Mouse (Mus musculus) hindbrain, embryonic 13.5 days (tissue): Measurements from ENCODE around the gene Lyrm7. TPM values are rescaled to one million over a fixed set of nuclear protein-coding genes. Genes with fewer than 3 reads are reported as not detected.

Source experiments
- ATAC-seq: fragments of 200-750 bp; cut with Nextera tagmentation; 2 replicates; pipeline ENCODE4 v1.8.0; 2017; ENCODE audit warnings: moderate TSS enrichment; ENCODE audit not compliant: low FRiP score
- H3K27ac ChIP-seq: fragments of 300-500 bp; sonication (generic); 2 replicates; pipeline ENCODE4 v1.5.1; 2015; ENCODE audit warnings: inconsistent platforms, mild to moderate bottlenecking, moderate library complexity
- H3K27me3 ChIP-seq: fragments of 300-500 bp; sonication (generic); 2 replicates; pipeline ENCODE4 v1.6.1; 2015; ENCODE audit warnings: mild to moderate bottlenecking, inconsistent platforms
- H3K36me3 ChIP-seq: fragments of 300-500 bp; sonication (generic); 2 replicates; pipeline ENCODE4 v1.6.1; 2015; ENCODE audit warnings: mild to moderate bottlenecking, inconsistent platforms
- H3K4me1 ChIP-seq: fragments of 300-500 bp; sonication (generic); replicated peaks from 2 replicates; pipeline ENCODE4 v1.6.1; 2015; ENCODE audit warnings: inconsistent platforms
- H3K4me2 ChIP-seq: fragments of 300-500 bp; sonication (generic); 2 replicates; pipeline ENCODE4 v1.6.1; 2015; ENCODE audit warnings: inconsistent platforms, mild to moderate bottlenecking, moderate library complexity
- H3K4me3 ChIP-seq: fragments of 300-500 bp; sonication (generic); 2 replicates; pipeline ENCODE4 v1.5.1; 2015; ENCODE audit warnings: mild to moderate bottlenecking, inconsistent platforms
- H3K9ac ChIP-seq: fragments of 300-500 bp; sonication (generic); 2 replicates; pipeline ENCODE4 v1.6.1; 2015; ENCODE audit warnings: mild to moderate bottlenecking, inconsistent platforms
- H3K9me3 ChIP-seq: fragments of 300-500 bp; sonication (generic); 2 replicates; pipeline ENCODE4 v1.6.1; 2016; ENCODE audit warnings: inconsistent platforms
- WGBS: fragments of 180-500 bp; shearing (Covaris S2); methylation state at CpG from one replicate; pipeline ENCODE4 v1.1.7; 2015; 5-methylcytosine and 5-hydroxymethylcytosine counted together
- polyA plus RNA-seq: library from polyadenylated mRNA; unstranded; fragments of >200 nt; fragmentation: Nextera tagmentation; extraction: Ambion mirVana; gene quantifications from 2 replicates; pipeline ENCODE4 v1.2.1, GENCODE M21; 2015

Lyrm7 gene
- polyA plus RNA-seq, 1 experiment from 2014 or later: 11.7 TPM

DNA sequence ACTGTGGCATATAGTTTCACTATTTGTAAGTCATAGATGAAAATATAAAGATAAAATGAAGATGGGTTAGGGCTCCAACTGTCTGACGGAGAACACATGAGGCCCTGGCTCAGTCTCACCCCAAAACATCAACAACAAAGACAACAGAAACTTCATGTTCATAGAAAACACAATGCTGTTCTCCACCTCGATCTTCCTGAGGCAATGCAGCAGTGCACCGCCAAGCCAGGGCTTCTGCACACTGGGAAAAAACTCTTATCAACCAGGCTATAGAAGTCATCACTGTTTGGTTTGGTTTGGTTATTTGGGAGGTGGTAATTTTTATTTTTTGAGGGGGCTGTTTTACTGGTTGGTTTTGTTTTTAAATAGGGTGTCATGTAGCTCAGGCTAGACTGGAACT is 76.3 kb downstream of the Lyrm7 start:
- no peak overlapping the region for H3K4me3 ChIP-seq
- WGBS: 93% methylated on average over 3 of the region's 3 CpGs
- peaks cover 27% of the 10 kb centered on the region for H3K4me1 ChIP-seq
- no peak for ATAC-seq
- no peaks in the 10 kb centered on the region for H3K27me3 ChIP-seq
- peak overlapping the region; percentile 21; the same call in 1 of the 2 replicates for H3K4me2 ChIP-seq
- no peak overlapping the region for H3K27ac ChIP-seq
- no peaks in the 10 kb centered on the region for H3K36me3 ChIP-seq
- H3K9ac ChIP-seq: no peak overlapping the region
- H3K9me3 ChIP-seq: no peaks in the 10 kb centered on the region

DNA sequence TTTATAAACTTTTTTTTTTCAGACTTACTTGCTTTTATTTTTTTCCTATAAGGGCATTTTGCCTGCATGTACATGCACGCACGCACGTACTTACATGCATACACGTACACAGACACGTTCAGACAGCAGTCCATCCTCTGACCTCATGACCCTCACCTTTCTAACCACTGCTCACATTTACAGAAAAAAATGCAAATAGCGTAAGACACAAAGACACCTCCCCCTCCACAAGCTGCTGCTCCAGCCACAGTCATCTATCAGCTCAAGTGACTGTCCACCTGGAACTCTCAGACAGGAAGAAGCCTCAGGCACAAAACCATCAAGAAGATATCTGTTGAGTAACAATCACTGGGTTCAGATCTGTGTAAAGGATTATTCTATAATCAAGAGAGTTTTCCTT is 78.5 kb downstream of the Lyrm7 start:
- Histone ChIP-seq H3K4me2 (no peak overlapping the region), H3K36me3 (no peaks in the 10 kb centered on the region), H3K4me1 (peaks cover 41% of the 10 kb centered on the region), H3K27me3 (no peaks in the 10 kb centered on the region), H3K9ac (no peak overlapping the region; the same call in 1 of the 2 replicates), H3K27ac (no peak overlapping the region), H3K9me3 (no peaks in the 10 kb centered on the region), H3K4me3 (no peak overlapping the region)
- 76% methylated on average over 6 of the region's 6 CpGs for WGBS
- ATAC-seq: no peak

DNA sequence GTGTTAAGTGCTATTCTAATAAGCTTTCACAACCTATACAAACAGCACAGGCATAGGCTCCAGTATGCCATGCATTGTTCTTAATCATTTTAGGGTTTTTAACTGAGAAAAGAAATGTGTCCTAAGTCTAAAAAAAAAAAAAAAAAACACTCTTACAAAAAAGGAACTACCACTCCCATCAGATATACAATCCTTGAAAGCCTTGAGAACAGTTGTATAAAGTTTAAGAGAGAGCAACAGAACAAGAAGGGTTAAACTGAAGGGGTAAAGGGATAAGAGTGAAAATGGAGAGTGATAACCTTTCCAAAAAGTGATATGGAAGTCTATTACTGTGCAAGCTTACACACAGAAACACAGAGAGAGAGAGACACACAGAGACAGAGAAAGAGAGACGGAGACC is 80.8 kb downstream of the Lyrm7 start:
- Histone ChIP-seq H3K27ac (no peak overlapping the region), H3K4me3 (no peak overlapping the region), H3K4me2 (no peak overlapping the region), H3K9me3 (no peaks in the 10 kb centered on the region), H3K36me3 (no peaks in the 10 kb centered on the region), H3K27me3 (no peaks in the 10 kb centered on the region), H3K9ac (no peak overlapping the region), H3K4me1 (peaks cover 36% of the 10 kb centered on the region)
- ATAC-seq: no peak
- WGBS: 100% methylated on average over 1 of the region's 1 CpGs

DNA sequence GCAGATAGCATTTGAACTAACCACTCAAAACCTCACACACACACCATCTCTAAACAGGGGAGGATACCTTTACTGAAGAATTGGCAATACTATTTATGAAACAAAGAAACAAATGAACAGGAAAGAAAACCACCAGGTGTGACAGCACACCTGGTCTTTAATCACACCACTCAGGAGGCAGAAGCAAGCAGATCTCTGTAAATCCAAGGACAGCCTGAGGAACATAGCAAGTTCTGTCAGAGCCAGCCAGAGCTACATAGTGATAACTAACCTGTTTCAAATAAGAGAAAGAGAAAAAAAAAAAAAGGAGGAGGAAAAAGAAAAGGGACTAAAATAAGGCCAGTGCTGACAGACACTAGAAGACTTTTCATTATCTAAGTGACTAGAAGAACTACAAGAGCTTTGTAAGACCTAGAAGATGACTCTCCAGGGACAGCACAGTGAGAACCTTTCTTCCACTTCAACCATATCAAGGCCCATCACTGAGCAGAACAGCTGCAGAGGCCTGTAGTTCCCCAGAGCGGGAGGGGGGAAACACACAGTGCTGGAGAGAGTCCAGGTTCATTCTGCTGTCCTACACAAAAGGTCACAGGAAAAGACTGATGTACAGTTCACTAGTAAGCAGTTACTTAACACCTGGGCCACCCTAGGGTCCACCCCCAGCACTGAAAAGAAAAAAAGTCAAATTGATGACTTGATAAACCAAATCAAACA is 82.4 kb downstream of the Lyrm7 start:
- H3K4me1 ChIP-seq: peaks cover 22% of the 10 kb centered on the region
- H3K4me2 ChIP-seq: no peak overlapping the region
- H3K9me3 ChIP-seq: no peaks in the 10 kb centered on the region
- no peak overlapping the region for H3K27ac ChIP-seq
- no peaks in the 10 kb centered on the region for H3K36me3 ChIP-seq
- WGBS: 59% methylated on average over 1 of the region's 1 CpGs
- ATAC-seq: no peak
- no peaks in the 10 kb centered on the region for H3K27me3 ChIP-seq
- no peak overlapping the region for H3K9ac ChIP-seq
- H3K4me3 ChIP-seq: no peak overlapping the region

DNA sequence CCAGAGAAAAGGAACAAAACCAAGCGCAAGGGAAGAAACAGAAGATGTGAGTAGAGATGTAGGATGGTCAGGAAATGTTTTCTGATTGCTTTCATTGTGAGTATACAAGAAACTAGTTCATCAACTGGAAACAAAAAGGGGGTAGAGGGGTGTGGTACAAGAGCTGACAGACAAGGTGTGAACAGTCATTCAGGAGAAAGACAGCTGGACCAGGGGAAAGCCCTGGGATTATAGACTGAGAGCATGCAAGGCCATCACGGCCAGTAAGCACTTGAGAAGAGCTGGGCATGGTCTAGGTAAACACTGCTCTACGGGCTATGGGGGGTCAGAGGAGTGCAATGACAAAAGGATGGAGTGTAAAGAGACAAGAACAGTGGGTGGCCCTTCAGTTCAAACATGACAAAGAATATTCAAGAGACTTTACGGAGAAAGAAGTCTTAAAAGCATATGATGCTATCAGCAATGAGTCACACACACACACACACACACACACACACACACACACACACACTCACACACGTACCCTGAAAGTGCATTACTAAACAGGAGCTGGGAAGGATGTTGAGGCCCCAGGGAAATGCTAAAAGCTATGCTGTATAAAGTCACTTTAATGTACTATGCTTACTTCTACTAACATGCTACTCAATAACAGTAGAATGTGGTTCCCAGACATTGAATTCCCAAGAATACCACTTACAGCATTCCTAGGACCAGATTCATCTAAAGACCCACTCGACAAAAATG is 83.2 kb downstream of the Lyrm7 start:
- WGBS: 62% methylated on average over 6 of the region's 6 CpGs
- no peaks in the 10 kb centered on the region for H3K36me3 ChIP-seq

More for the DNA sequence above, 83.2 kb downstream of the Lyrm7 start:
- Histone ChIP-seq H3K4me2 (no peak overlapping the region), H3K27me3 (no peaks in the 10 kb centered on the region), H3K4me3 (no peak overlapping the region), H3K4me1 (peaks cover 25% of the 10 kb centered on the region), H3K27ac (no peak overlapping the region), H3K9me3 (no peaks in the 10 kb centered on the region), H3K9ac (no peak overlapping the region)
- no peak for ATAC-seq

Other genes with a start within 250 kb of the Lyrm7 start
- 162 and 164 TPM in 2 replicates for gene Cdc42se2, start 73.2 kb downstream of the Lyrm7 start, polyA plus RNA-seq
- 793 and 823 TPM in 2 replicates for gene Hint1, start 5.5 kb upstream of the Lyrm7 start, polyA plus RNA-seq
- gene Gpx3, start 41.5 kb upstream of the Lyrm7 start, polyA plus RNA-seq: 50.2 and 54.0 TPM in 2 replicates
- gene Tnip1, start 102.0 kb upstream of the Lyrm7 start, polyA plus RNA-seq: 19.3 TPM in 2 replicates
- 59.3 and 61.1 TPM in 2 replicates for gene Anxa6, start 172.5 kb upstream of the Lyrm7 start, polyA plus RNA-seq
- gene Ccdc69, start 217.2 kb upstream of the Lyrm7 start, polyA plus RNA-seq: 0.22 and 0.31 TPM in 2 replicates
- 19.2 and 20.3 TPM in 2 replicates for gene Gm2a, start 237.2 kb upstream of the Lyrm7 start, polyA plus RNA-seq